Mouse (Mus musculus) hindbrain, embryonic 14.5 days (tissue): ENCODE measurements around the gene Grip2. TPM values are rescaled to one million over a fixed set of nuclear protein-coding genes. Genes with fewer than 3 reads are reported as not detected.

Experiments
- ATAC-seq: fragments of 200-750 bp; cut with Nextera tagmentation; 2 replicates; pipeline ENCODE4 v1.8.0; 2017; ENCODE audit warnings: moderate number of reproducible peaks, mild to moderate bottlenecking, moderate TSS enrichment, moderate library complexity; ENCODE audit not compliant: low FRiP score
- DNase-seq: peaks from one replicate; pipeline ENCODE4 v3.0.0-alpha.2; 2015; ENCODE audit warnings: low spot score
- H3K27ac ChIP-seq: fragments of 300-500 bp; sonication (generic); 2 replicates; pipeline ENCODE4 v1.5.1; 2014; ENCODE audit warnings: mild to moderate bottlenecking, moderate library complexity
- H3K27me3 ChIP-seq: fragments of 300-500 bp; sonication (generic); 2 replicates; pipeline ENCODE4 v1.6.1; 2014; ENCODE audit warnings: mild to moderate bottlenecking, low read length, mixed read lengths; ENCODE audit not compliant: control insufficient read depth, insufficient read depth
- H3K36me3 ChIP-seq: fragments of 300-500 bp; sonication (generic); replicated peaks from 2 replicates; pipeline ENCODE4 v1.6.1; 2014; ENCODE audit not compliant: control insufficient read depth, insufficient read depth
- H3K4me1 ChIP-seq: fragments of 300-500 bp; sonication (generic); replicated peaks from 2 replicates; pipeline ENCODE4 v1.6.1; 2014; ENCODE audit warnings: antibody characterized with exemption, low read length, mixed read lengths; ENCODE audit not compliant: control insufficient read depth, insufficient read depth
- H3K4me2 ChIP-seq: fragments of 300-500 bp; sonication (generic); replicated peaks from 2 replicates; pipeline ENCODE4 v1.6.1; 2014; ENCODE audit warnings: mild to moderate bottlenecking, moderate library complexity
- H3K4me3 ChIP-seq: fragments of 300-500 bp; sonication (generic); replicated peaks from 2 replicates; pipeline ENCODE4 v1.5.1; 2014; ENCODE audit warnings: mild to moderate bottlenecking, low read length
- H3K9ac ChIP-seq: fragments of 300-500 bp; sonication (generic); 2 replicates; pipeline ENCODE4 v1.6.1; 2014
- H3K9me3 ChIP-seq: fragments of 300-500 bp; sonication (generic); 2 replicates; pipeline ENCODE4 v1.6.1; 2016; ENCODE audit warnings: low read length; ENCODE audit not compliant: control insufficient read depth
- WGBS: fragments of 180-500 bp; shearing (Covaris S2); extraction: QIAGEN DNeasy Blood & Tissue Kit; methylation state at CpG from one replicate; pipeline ENCODE4 v1.1.7; 2014; 5-methylcytosine and 5-hydroxymethylcytosine counted together
- polyA plus RNA-seq: library from polyadenylated mRNA; unstranded; fragments of >200 nt; fragmentation: Nextera tagmentation; extraction: Ambion mirVana; gene quantifications from 2 replicates; pipeline ENCODE4 v1.2.1, GENCODE M21; 2014

Grip2 gene
- polyA plus RNA-seq: 8.3 and 8.6 TPM in 2 replicates

DNA sequence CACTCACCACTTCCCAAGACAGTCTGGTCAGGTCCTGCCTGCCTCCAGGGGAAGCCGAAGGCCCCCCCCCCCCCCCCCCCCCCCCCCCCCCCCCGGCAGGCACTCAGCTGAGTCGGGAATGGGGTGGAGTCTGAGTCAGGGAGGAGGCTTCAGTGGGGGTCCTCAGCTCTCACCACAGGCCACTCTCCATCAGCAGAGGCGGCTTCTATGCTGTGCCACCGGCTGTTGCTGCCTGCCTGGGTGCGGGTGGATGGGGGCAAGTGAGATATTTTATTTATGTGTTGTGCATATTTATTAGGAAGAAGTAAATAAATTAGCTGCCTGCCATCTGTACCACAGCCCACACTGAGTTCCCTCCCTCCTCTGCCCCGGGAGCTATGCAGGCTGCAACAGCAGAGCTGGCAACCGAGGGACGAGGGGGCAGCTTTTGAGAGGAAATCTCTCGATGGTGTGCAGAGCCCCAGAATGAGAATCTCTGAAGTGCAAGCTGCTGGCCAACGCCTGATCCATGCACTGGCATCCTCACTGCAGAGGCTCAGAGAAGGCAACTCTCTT, at the start of gene Grip2:
Grip2 (minus strand) TSS at position 235 of the 555 bp plus-strand sequence.
- Histone ChIP-seq H3K36me3 (no peaks in the 10 kb centered on the region), H3K9me3 (no peaks in the 10 kb centered on the region), H3K4me2 (no peak within 1 kb of the TSS), H3K27ac (no peak within 1 kb of the TSS), H3K4me1 (0 out of 2 replicates have a peak, but pooled peaks cover 9% of the 10 kb centered on the region), H3K4me3 (no peak within 1 kb of the TSS), H3K9ac (no peak within 1 kb of the TSS), H3K27me3 (no peaks in the 10 kb centered on the region)
- ATAC-seq (0 out of 2 replicates have a peak, but pooled peaks have one; percentile 19), DNase-seq (no peak)
- WGBS: 39% methylated on average over 8 of the region's 11 CpGs

DNA sequence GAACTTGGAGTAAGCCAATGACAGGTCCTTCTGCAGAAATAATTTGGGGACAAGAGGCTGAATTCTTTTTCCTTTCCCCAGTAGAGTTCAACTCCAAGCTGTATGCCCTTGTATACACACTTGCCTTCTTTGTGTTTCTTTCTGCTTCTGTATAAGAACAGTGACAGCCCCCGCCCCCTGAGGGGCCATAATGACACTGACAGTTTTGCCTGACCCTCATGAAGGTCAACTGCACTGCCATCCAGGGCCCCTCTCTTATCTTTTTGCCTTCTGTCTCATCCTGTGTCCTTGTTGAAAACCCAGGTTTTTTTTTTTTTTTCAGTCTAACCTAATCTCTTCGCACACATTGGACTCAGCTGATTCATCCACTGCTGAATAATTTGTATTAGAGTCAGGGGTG, 45.7 kb upstream of the Grip2 start:
- no peak overlapping the region for H3K4me2 ChIP-seq
- peaks cover 6% of the 10 kb centered on the region for H3K4me1 ChIP-seq
- H3K4me3 ChIP-seq: no peak overlapping the region
- H3K36me3 ChIP-seq: no peaks in the 10 kb centered on the region
- no peak overlapping the region for H3K9ac ChIP-seq
- ATAC-seq (no peak), DNase-seq (no peak)
- peaks cover 7% of the 10 kb centered on the region; the same call in 1 of the 2 replicates for H3K27me3 ChIP-seq
- no peak overlapping the region for H3K27ac ChIP-seq
- 57% methylated on average over 2 of the region's 2 CpGs for WGBS
- H3K9me3 ChIP-seq: no peaks in the 10 kb centered on the region

- no peaks in the 10 kb centered on the region for H3K9me3 ChIP-seq
- H3K4me1 ChIP-seq: no peaks in the 10 kb centered on the region
- no peak for ATAC-seq
- H3K9ac ChIP-seq: no peak overlapping the region
- no peak for DNase-seq
- H3K4me3 ChIP-seq: no peak overlapping the region
- 91% methylated on average over 5 of the region's 5 CpGs for WGBS
- H3K36me3 ChIP-seq: no peaks in the 10 kb centered on the region
- 0 out of 2 replicates have a peak, but pooled peaks cover 3% of the 10 kb centered on the region for H3K27me3 ChIP-seq
- H3K27ac ChIP-seq: no peak overlapping the region
- no peak overlapping the region for H3K4me2 ChIP-seq
Observed at GRCm38 (mm10) chr6:91868091-91868490, 41.0 kb upstream of the Grip2 start.

DNA sequence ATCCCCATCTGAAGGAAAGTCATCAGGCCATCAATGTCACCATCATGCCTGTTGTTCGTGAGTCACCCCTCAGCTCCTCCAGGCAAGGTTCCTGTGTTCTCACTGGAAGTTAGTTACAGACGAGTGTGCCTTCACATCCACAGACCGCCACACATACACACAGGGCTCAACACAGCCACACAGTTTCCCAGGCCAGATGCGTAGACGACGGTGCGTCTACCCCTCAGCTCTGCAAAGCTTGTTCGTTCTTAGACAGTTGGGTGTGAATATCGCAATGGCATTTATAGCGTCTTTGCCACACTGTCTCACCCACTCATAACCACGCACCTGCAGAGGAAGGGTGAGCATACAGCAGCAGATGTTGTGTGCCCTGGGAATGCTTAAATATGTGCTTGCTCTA, 38.6 kb upstream of the Grip2 start:
- no peak for ATAC-seq
- H3K4me2 ChIP-seq: no peak overlapping the region

GRCm38 (mm10) chr6:91864595-91864994, 37.5 kb upstream of the Grip2 start:
- ATAC-seq (no peak), DNase-seq (no peak)
- no peak overlapping the region for H3K9ac ChIP-seq
- no peaks in the 10 kb centered on the region for H3K4me1 ChIP-seq
- H3K4me2 ChIP-seq: no peak overlapping the region
- no peak overlapping the region for H3K27ac ChIP-seq
- H3K4me3 ChIP-seq: no peak overlapping the region
- H3K9me3 ChIP-seq: no peaks in the 10 kb centered on the region
- 82% methylated on average over 5 of the region's 5 CpGs for WGBS
- H3K27me3 ChIP-seq: no peaks in the 10 kb centered on the region
- no peaks in the 10 kb centered on the region for H3K36me3 ChIP-seq

More for the DNA sequence above, 38.6 kb upstream of the Grip2 start:
- Histone ChIP-seq H3K4me3 (no peak overlapping the region), H3K36me3 (no peaks in the 10 kb centered on the region), H3K4me1 (no peaks in the 10 kb centered on the region), H3K27ac (no peak overlapping the region), H3K9ac (no peak overlapping the region), H3K27me3 (no peaks in the 10 kb centered on the region), H3K9me3 (no peaks in the 10 kb centered on the region)
- no peak for DNase-seq
- WGBS: 90% methylated on average over 11 of the region's 11 CpGs

DNA sequence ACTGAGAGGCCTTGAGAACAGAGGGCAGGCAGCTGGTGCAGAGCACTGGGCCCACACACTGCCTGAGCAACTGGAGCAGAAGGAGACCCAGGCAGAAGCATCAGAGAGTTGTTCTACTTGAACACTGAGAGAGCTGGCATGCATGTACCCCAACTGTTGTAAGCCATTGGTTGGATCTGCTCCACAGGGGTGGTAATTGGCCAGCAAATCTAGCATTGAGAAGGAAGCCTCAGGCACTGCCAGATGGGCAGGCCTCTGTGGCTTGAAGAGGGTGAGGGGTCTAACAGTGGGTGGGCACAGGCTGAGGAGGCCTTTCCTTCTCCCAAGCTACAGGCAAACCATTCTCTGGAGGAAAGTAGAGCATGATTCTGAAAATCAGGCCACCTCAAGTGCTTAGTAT, 35.8 kb upstream of the Grip2 start:
- H3K36me3 ChIP-seq: no peaks in the 10 kb centered on the region

DNA sequence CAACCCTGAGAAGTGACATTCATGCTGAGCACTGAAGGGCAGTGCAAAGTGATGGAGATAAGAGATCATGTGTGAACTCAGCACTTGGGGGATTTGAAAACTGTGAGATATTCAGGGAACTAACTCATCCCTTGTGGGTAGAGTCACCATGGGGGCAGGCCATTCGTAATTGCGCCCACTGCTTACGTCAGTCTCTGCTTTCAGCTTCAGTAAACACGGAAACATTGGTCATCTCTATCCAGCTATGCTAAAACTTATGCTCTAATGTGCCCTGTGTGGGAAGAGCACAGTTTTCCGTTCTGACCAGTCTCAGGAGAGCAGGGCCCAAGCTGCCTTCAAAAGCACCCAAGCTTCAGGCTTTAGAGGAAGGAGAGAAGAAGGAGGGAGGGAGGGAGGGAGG, 31.3 kb upstream of the Grip2 start:
- no peak overlapping the region for H3K4me3 ChIP-seq
- no peak for DNase-seq
- H3K27me3 ChIP-seq: no peaks in the 10 kb centered on the region
- H3K4me1 ChIP-seq: no peaks in the 10 kb centered on the region
- 76% methylated on average over 5 of the region's 5 CpGs for WGBS
- no peak overlapping the region for H3K27ac ChIP-seq
- no peak overlapping the region for H3K4me2 ChIP-seq
- H3K9ac ChIP-seq: no peak overlapping the region
- H3K9me3 ChIP-seq: no peaks in the 10 kb centered on the region
- H3K36me3 ChIP-seq: no peaks in the 10 kb centered on the region
- ATAC-seq: no peak

More for the DNA sequence above, 35.8 kb upstream of the Grip2 start:
- H3K9me3 ChIP-seq: no peaks in the 10 kb centered on the region
- ATAC-seq (no peak), DNase-seq (no peak)
- H3K4me2 ChIP-seq: no peak overlapping the region
- no peaks in the 10 kb centered on the region for H3K27me3 ChIP-seq
- H3K9ac ChIP-seq: no peak overlapping the region
- H3K4me1 ChIP-seq: no peaks in the 10 kb centered on the region
- no peak overlapping the region for H3K27ac ChIP-seq
- H3K4me3 ChIP-seq: no peak overlapping the region

- 5% methylated on average over 2 of the region's 2 CpGs for WGBS
- Histone ChIP-seq H3K27me3 (no peaks in the 10 kb centered on the region), H3K4me3 (no peak overlapping the region), H3K36me3 (no peaks in the 10 kb centered on the region), H3K9me3 (no peaks in the 10 kb centered on the region), H3K27ac (no peak overlapping the region), H3K9ac (no peak overlapping the region), H3K4me1 (no peaks in the 10 kb centered on the region), H3K4me2 (no peak overlapping the region)
- DNase-seq (peak; percentile 60), ATAC-seq (peak; percentile 73; the same call in 1 of the 2 replicates)
Observed at GRCm38 (mm10) chr6:91852550-91852949, 25.5 kb upstream of the Grip2 start.

- Histone ChIP-seq H3K4me1 (peaks cover 19% of the 10 kb centered on the region), H3K27ac (peak overlapping the region; percentile 40; the same call in 1 of the 2 replicates), H3K4me2 (peak overlapping the region; percentile 79), H3K9me3 (no peaks in the 10 kb centered on the region), H3K9ac (peak overlapping the region; percentile 85), H3K27me3 (peaks cover 13% of the 10 kb centered on the region; the same call in 1 of the 2 replicates), H3K36me3 (no peaks in the 10 kb centered on the region), H3K4me3 (peak overlapping the region; percentile 60)
- 2% methylated on average over 53 of the region's 69 CpGs for WGBS
- ATAC-seq: no peak
- peak; percentile 52 for DNase-seq
Observed at GRCm38 (mm10) chr6:91843628-91844153, 16.6 kb upstream of the Grip2 start.
